Mouse (Mus musculus) thymus, postnatal 4 days (tissue): ENCODE data around the gene Ubl4a.
"Not testable (repeated sequence)": the region's sequence is repeated elsewhere in the genome, so short reads cannot be mapped to it uniquely, and the experiment has no call there.

ENCODE experiments used
- DNase-seq: peaks from one replicate; pipeline ENCODE4 v3.0.0; 2021

Ubl4a gene

DNA sequence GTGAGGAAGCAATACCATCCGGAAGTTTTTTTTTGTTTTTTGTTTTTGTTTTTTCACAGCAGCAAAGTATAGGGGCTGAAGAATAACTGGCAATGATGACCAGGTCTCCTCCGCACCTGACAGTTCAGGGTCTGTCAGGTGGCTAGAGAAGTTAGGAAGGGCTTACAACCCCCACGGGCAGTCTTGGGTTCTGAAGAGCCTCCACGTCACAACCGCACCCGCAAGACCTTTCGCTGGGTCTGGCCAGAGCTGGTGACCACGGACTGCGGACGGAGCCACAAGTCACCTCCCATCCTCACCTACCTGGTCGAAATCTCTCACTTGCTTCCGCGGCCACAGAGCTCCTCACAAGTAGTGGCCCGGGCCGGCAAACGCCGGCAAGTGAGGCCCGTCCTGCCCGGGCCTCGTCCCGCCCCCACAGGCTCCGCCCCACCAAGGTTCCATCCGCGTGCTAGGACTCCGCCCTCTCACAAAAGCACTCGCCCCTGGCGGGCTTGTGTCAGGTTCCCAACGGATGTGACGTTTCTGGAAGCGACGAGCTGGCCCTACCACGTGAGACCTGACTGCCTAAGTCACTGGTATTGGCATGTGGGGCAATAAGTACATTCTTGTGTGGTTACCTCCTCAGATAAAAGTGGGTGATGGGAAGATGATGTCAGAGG, at the start of gene Ubl4a, which contains the start of gene Slc10a3:
Ubl4a (minus strand) TSS at position 331 of the 662 bp plus-strand sequence.
Slc10a3 (minus strand) TSS at position 462 of the 662 bp plus-strand sequence.
- DNase-seq: peak; percentile 87

DNA sequence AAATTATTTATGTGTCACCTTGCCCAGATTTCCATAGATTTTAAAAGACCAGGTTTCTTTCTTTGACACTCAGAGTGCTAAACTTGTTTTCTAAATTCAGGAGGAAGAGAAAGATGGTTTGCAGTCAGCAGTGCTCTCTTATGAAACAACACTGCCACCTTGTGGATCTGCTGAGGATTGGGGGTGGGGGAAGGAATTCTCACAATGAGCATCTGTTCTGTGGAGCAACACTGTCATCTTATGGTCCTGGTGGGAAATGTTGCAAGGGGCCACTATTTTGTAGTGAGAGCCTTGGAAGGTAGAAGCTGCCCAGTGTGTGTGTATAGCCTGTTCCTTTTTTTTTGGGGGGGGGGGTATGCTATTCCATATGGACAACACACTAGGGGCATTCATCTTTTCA, 40.4 kb upstream of the Ubl4a start:
- peak; percentile 67 for DNase-seq

- DNase-seq: no peak
These were observed 35.3 kb upstream of the Ubl4a start for GRCm38 (mm10) chrX:74408340-74408739.

DNA sequence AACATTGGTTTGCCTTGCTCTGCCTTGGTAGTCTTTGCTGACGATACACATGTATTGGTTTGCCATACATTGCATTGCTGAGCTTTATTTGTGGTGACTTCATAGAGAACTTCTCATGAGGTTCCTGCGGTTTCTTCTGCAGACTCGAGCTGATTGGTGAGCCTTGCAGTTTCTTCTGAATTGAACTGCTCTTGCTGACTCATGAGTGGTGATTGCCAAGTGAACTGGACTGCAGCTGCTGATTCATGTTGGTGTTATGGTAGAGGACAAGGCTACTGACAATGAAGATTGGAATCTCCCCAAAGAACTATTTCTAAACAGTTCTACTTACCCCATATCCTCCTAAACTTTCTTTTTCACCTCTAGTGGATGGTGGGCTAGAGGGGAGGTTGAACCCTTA, 27.1 kb upstream of the Ubl4a start:
- no peak for DNase-seq

- DNase-seq: peak; percentile 83
These were observed 19.8 kb upstream of the Ubl4a start, which contains the start of the genes Fam3a and Ikbkg for GRCm38 (mm10) chrX:74392535-74393443. TSS of gene Fam3a (minus strand) at chrX:74393272. TSS of gene Ikbkg (plus strand) at chrX:74393290.

- DNase-seq: no peak
These were observed 15.1 kb upstream of the Ubl4a start for GRCm38 (mm10) chrX:74388153-74388552.

DNA sequence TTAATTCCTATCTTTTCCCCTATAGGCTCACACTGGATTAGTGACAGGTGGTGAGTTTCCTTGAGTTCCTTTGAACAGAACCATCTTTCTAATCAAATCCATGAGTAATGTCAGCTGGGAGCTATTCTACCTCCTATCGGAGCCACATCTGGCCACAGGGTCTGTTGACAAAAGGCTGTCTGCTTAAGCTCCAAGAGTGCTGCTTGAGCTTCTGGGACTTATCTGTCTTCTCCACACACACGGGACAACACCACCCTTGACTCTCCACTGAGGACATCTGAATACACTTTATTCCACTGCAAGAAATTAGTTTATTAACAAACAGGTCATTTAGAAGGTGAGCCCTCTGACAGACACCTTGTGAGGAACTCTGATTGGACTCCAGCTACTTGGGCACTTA, 11.4 kb upstream of the Ubl4a start:
- DNase-seq: no peak

DNA sequence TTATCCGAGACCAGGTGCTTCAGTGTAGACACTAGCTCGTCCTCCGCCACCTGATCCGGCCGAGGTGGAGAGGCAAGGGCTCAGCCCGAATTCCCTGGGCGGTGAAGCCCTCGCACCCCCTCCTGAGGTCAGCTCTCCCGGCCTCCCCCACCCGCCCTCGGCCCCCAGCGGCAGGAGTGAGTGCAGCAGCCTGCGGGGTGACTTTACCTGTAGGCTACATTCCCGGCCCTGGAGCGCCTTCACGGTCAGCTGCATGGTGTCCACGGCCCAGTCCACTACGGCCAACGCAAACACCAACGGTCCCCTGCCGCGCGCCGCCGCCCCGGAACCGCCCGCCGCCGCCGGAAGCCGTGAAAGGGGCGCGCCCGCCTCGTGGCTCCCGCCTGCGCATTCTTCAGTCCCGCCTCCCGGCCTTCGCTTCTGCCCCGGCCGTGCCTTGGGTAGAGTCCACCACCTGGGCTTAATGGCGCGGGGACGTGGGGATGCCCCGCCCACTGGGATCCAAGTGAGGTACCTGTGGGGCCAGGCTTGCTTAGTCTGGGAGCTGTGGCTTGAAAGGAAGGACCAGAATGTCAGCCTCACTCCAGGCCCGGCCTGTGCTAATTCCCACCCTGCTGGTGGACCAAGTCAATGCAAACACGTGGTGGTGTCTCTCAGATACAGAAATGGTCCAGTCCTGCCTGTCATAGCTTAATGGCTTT, 4.7 kb downstream of the Ubl4a start:
- peak; percentile 77 for DNase-seq

GRCm38 (mm10) chrX:74367512-74367911, 5.5 kb downstream of the Ubl4a start:
- DNase-seq: no peak

GRCm38 (mm10) chrX:74359171-74359570, 13.8 kb downstream of the Ubl4a start:
- DNase-seq: no peak

DNA sequence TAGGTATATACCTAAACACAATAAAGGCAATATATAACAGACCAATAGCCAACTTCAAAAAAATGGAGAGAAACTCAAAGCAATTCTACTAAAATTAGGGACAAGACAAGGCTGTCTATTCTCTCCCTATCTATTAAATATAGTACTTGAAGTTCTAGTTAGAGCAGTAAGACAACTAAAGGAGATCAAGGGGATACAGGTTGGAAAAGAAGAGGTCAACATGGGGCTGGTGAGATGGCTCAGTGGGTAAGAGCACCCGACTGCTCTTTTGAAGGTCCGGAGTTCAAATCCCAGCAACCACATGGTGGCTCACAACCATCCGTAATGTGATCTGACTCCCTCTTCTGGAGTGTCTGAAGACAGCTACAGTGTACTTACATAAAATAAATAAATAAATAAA, 15.9 kb downstream of the Ubl4a start:
- DNase-seq: not testable (repeated sequence)

DNA sequence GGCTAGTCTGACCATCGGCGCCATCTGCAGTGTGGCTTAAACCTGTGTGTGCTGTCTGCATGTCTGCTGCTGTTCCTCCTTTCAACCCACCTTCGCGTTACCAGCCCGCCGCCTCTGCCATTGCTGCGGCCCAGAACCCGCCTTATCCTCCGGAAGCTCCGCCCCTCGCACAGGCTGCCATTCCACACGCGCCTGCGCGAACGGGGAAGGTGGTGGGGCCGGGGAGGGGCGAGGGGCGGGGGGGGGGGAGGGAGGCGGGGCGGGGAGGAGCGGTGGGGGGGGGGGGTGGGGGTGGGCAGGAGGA, 19.6 kb downstream of the Ubl4a start, which contains the start of gene Lage3:
Lage3 (minus strand) TSS at position 152 of the 304 bp plus-strand sequence.
- DNase-seq: peak; percentile 90

DNA sequence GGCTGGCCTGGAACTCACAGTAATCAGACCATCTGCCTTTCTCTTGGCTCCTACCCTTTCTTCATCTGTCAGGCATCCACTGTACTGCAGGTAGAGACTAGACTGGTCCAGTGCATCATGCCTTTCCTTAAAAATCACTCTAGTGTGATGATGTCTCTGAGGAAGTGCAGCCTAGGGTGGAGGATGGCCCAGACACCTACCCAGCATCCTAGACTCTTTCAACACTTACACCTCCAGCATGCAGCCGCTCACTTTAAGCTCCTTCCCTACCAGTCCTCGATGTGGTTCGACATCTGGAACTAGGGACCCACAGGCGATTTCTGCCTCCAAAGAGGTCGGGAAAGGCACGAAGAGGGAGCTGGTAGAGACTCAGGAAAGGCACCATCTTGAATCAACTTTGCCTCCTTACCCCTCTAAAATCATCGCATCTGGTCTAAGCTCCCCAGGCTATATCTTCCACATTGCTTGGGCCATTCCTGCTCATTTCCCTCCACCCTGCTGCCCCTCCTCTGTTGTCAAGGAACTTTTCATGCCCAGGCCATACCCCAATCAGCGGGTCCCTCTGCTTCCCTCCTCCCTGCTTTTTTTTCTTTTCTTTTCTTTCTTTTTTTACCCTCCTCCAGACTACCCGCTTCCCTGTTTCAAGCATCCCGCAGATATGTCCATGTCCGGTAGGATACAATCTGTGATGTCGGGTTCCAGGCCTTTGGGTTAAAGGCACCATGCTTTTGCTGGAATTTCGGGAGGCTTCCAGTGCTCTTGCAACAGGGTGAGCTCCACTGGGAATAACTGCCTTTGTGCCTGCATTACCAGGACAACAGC, 20.2 kb downstream of the Ubl4a start:
- no peak for DNase-seq

GRCm38 (mm10) chrX:74330166-74330930, 42.7 kb downstream of the Ubl4a start:
- DNase-seq: no peak

DNA sequence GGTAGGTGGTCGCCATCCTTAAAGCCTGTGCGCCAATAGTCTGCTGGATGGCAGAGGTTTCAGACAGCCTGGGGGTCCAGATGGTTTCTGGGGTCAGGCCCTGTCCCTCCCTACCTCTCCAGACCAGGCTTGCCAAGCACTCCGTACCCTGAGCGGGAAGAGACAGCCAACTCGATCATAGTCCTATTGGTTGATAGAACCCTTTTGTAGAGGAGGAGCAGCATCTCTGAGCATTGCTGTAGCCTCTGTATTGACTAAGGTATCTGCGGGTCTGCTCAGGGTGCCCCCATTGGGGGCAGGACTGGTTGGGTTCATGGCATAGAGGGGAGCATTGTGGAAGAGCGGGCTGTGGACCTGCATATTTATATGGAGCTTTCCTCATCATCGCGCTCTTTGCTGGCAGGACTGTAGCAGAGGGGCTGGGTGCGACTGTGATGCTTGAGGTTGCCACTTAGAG, 43.8 kb downstream of the Ubl4a start:
- no peak for DNase-seq

DNA sequence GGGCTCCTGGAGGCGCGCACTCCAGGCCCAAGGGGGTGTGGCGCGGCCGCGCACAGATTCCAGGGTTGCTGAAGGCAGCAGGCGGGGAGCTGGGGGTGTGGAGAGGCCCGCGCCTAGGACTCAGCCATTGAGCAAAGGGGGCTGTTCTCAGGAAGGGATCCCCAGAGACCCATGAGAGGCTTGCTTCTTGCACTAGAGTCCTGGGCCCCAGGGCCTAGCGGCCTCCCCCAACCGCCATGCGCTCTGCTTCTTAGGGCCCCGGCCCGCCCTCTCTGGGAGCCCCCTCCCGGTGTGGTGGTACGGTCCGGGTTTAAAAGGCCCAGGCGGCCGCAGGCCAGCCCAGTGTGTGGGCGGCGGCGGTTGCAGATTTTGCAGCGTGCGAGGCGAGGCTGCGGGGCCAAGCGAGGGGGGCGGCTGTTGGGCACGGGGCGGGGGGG, 44.3 kb downstream of the Ubl4a start, which contains the start of gene Plxna3:
Plxna3 (plus strand) TSS at position 342 of the 437 bp plus-strand sequence.
- DNase-seq: peak; percentile 68
